Mouse (Mus musculus) intestine, embryonic 14.5 days (tissue): ENCODE results near the gene Arhgap44. TPM values are rescaled to one million over a fixed set of nuclear protein-coding genes. Genes with fewer than 3 reads are reported as not detected.

Experiments
- ATAC-seq: fragments of 200-750 bp; cut with Nextera tagmentation; replicated peaks from 2 replicates; pipeline ENCODE4 v1.8.0; 2017; ENCODE audit warnings: low read depth, moderate number of reproducible peaks, moderate TSS enrichment, moderate library complexity; ENCODE audit not compliant: low FRiP score, low TSS enrichment
- DNase-seq: peaks from one replicate; pipeline ENCODE4 v3.0.0-alpha.2; 2018; ENCODE audit warnings: low spot score
- H3K27ac ChIP-seq: fragments of 300-500 bp; sonication (generic); 2 replicates; pipeline ENCODE4 v1.5.1; 2014; ENCODE audit warnings: low read depth, mild to moderate bottlenecking, control low read depth
- H3K27me3 ChIP-seq: fragments of 300-500 bp; sonication (generic); replicated peaks from 2 replicates; pipeline ENCODE4 v1.6.1; 2014; ENCODE audit warnings: low read length, control low read depth; ENCODE audit not compliant: control insufficient read depth, insufficient read depth
- H3K36me3 ChIP-seq: fragments of 300-500 bp; sonication (generic); 2 replicates; pipeline ENCODE4 v1.6.1; 2014; ENCODE audit warnings: low read length, control low read depth; ENCODE audit not compliant: control insufficient read depth, insufficient read depth
- H3K4me1 ChIP-seq: fragments of 300-500 bp; sonication (generic); replicated peaks from 2 replicates; pipeline ENCODE4 v1.6.1; 2014; ENCODE audit warnings: low read length, control low read depth, mixed read lengths; ENCODE audit not compliant: control insufficient read depth, insufficient read depth
- H3K4me2 ChIP-seq: fragments of 300-500 bp; sonication (generic); 2 replicates; pipeline ENCODE4 v1.6.1; 2014; ENCODE audit warnings: low read length
- H3K4me3 ChIP-seq: fragments of 300-500 bp; sonication (generic); 2 replicates; pipeline ENCODE4 v1.5.1; 2014; ENCODE audit warnings: low read depth, low read length, control low read depth, mixed read lengths
- H3K9ac ChIP-seq: fragments of 300-500 bp; sonication (generic); 2 replicates; pipeline ENCODE4 v1.6.1; 2014; ENCODE audit warnings: mild to moderate bottlenecking, low read length
- H3K9me3 ChIP-seq: fragments of 300-500 bp; sonication (generic); 2 replicates; pipeline ENCODE4 v1.6.1; 2016; ENCODE audit warnings: low read length, control low read depth; ENCODE audit not compliant: control insufficient read depth
- WGBS: fragments of 180-500 bp; shearing (Covaris S2); extraction: QIAGEN DNeasy Blood & Tissue Kit; methylation state at CpG from one replicate; pipeline ENCODE4 v1.1.7; 2014; 5-methylcytosine and 5-hydroxymethylcytosine counted together
- polyA plus RNA-seq: library from polyadenylated mRNA; unstranded; fragments of >200 nt; fragmentation: Nextera tagmentation; extraction: Ambion mirVana; gene quantifications from 2 replicates; pipeline ENCODE4 v1.2.1, GENCODE M21; 2014

Arhgap44 gene
- polyA plus RNA-seq, 1 experiment from 2014 or later, result 6.2 TPM

DNA sequence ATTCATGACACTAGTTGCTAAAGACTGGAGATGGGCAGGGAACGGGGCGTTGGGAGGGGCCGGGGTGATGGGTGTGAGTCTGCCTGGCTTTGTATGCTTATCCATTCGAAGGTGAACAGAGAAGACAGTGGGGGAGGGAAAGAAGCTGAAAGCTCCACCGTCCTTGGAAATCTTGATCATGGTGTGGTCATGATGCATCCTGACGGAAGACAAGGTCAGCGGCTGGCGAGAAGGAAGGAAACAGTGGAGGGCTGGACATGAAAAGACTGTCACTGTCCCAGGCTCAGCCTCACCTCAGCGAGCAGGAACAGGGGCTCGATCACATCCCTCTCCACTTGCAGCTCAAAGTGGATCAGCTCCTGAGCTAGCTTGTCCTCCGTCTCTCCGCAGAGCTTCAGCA is 103.2 kb downstream of the Arhgap44 start:
- no peaks in the 10 kb centered on the region for H3K27me3 ChIP-seq
- DNase-seq (no peak), ATAC-seq (no peak)
- no peak overlapping the region for H3K27ac ChIP-seq
- H3K4me2 ChIP-seq, result no peak overlapping the region
- no peak overlapping the region for H3K4me3 ChIP-seq
- no peaks in the 10 kb centered on the region for H3K36me3 ChIP-seq
- H3K4me1 ChIP-seq, result no peaks in the 10 kb centered on the region
- no peak overlapping the region for H3K9ac ChIP-seq
- 86% methylated on average over 10 of the region's 12 CpGs for WGBS
- no peaks in the 10 kb centered on the region for H3K9me3 ChIP-seq

- H3K4me3 ChIP-seq, result no peak overlapping the region
- no peaks in the 10 kb centered on the region for H3K36me3 ChIP-seq
- no peak overlapping the region for H3K4me2 ChIP-seq
- DNase-seq (peak; percentile 18), ATAC-seq (no peak)
- H3K9ac ChIP-seq, result no peak overlapping the region
- H3K27ac ChIP-seq, result no peak overlapping the region
- H3K27me3 ChIP-seq, result no peaks in the 10 kb centered on the region
- no peaks in the 10 kb centered on the region for H3K4me1 ChIP-seq
- 76% methylated on average over 7 of the region's 7 CpGs for WGBS
- no peaks in the 10 kb centered on the region for H3K9me3 ChIP-seq
These were observed 104.4 kb downstream of the Arhgap44 start for GRCm38 (mm10) chr11:65058224-65058908.

DNA sequence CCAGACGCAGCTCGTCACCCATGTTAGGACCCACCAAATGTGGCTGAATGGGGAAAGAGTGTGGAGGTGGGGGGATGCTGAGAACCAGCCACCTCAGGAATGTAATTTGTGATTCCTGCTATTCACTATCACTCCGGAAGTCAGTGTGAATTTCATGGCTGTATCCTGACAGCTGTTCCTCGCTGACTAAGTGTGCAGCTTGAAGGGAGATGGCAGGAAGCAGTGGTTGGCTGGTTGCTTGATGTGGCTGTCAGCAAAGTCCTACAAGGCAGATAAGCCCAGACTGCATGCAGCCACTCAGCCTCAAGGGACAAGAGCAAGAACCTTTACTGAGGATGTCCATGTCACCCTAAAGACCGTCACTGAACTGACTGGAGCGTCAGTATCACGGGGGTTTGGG is 107.2 kb downstream of the Arhgap44 start:
- H3K27me3 ChIP-seq, result no peaks in the 10 kb centered on the region
- ATAC-seq (no peak), DNase-seq (no peak)
- no peaks in the 10 kb centered on the region for H3K4me1 ChIP-seq
- H3K9me3 ChIP-seq, result no peaks in the 10 kb centered on the region
- WGBS, result 78% methylated on average over 7 of the region's 7 CpGs
- H3K4me3 ChIP-seq, result no peak overlapping the region
- no peak overlapping the region for H3K27ac ChIP-seq
- no peak overlapping the region for H3K4me2 ChIP-seq
- H3K36me3 ChIP-seq, result no peaks in the 10 kb centered on the region
- H3K9ac ChIP-seq, result no peak overlapping the region

GRCm38 (mm10) chr11:65054216-65054615 is 108.5 kb downstream of the Arhgap44 start:
- Histone ChIP-seq H3K9ac (no peak overlapping the region), H3K27ac (no peak overlapping the region), H3K27me3 (no peaks in the 10 kb centered on the region), H3K36me3 (no peaks in the 10 kb centered on the region), H3K9me3 (no peaks in the 10 kb centered on the region), H3K4me3 (no peak overlapping the region), H3K4me1 (no peaks in the 10 kb centered on the region), H3K4me2 (no peak overlapping the region)
- no peak for DNase-seq
- ATAC-seq, result no peak
- WGBS, result 76% methylated on average over 5 of the region's 5 CpGs

DNA sequence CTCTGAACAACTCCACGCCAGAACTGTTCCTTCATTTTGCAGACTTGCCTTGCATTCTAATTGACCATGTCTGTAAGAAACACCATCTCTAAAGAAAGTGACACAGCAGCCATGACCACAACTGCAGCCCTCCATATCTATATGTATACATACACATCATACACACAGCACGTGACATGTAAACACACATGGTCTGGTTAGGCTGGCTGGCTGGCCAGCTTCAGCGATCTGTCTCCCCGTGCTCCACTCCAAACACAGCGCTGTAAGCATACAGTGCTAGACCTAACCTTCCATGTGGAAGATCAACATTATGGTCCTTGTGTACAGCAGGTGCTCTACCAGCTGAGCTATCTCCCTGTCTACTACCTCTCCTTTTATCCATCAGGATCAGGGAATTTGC is 111.9 kb downstream of the Arhgap44 start:
- H3K9me3 ChIP-seq, result no peaks in the 10 kb centered on the region
- H3K36me3 ChIP-seq, result no peaks in the 10 kb centered on the region
- H3K4me2 ChIP-seq, result no peak overlapping the region
- no peak for DNase-seq
- ATAC-seq, result no peak
- H3K27ac ChIP-seq, result no peak overlapping the region
- H3K4me3 ChIP-seq, result no peak overlapping the region
- H3K27me3 ChIP-seq, result no peaks in the 10 kb centered on the region
- WGBS, result 59% methylated on average over 5 of the region's 5 CpGs
- H3K9ac ChIP-seq, result no peak overlapping the region
- no peaks in the 10 kb centered on the region for H3K4me1 ChIP-seq

DNA sequence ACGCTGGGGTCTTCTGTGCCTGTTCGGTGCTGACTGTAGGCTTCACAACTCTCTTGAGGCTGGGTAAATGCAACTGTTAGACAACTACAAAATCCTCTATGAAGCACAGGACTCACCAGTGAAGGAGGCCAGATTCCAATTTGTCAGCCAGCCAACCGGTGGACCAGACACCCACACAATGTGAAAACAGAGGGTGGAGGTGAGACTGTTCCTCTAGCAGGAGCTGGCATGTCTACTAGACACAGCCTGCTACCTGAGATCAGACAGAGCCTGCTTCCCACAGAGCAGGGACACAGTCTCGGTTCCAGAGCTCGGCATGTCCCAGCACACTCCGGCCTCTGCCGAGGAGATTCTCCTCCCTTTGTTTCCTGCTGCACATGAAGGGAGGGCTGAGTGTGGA is 113.7 kb downstream of the Arhgap44 start:
- 79% methylated on average over 7 of the region's 7 CpGs for WGBS
- ATAC-seq, result no peak

GRCm38 (mm10) chr11:65040556-65040955 is 122.2 kb downstream of the Arhgap44 start:
- H3K27ac ChIP-seq, result no peak overlapping the region
- ATAC-seq (no peak), DNase-seq (no peak)
- H3K9me3 ChIP-seq, result no peaks in the 10 kb centered on the region
- no peaks in the 10 kb centered on the region for H3K27me3 ChIP-seq
- WGBS, result 76% methylated on average over 6 of the region's 6 CpGs
- H3K9ac ChIP-seq, result no peak overlapping the region
- H3K36me3 ChIP-seq, result no peaks in the 10 kb centered on the region
- no peak overlapping the region for H3K4me2 ChIP-seq
- H3K4me1 ChIP-seq, result peaks cover 3% of the 10 kb centered on the region; the same call in 1 of the 2 replicates
- no peak overlapping the region for H3K4me3 ChIP-seq

More for the DNA sequence above, 113.7 kb downstream of the Arhgap44 start:
- no peaks in the 10 kb centered on the region for H3K27me3 ChIP-seq
- H3K4me1 ChIP-seq, result no peaks in the 10 kb centered on the region
- H3K9ac ChIP-seq, result no peak overlapping the region
- H3K27ac ChIP-seq, result no peak overlapping the region
- no peak overlapping the region for H3K4me3 ChIP-seq
- no peak overlapping the region for H3K4me2 ChIP-seq
- H3K9me3 ChIP-seq, result no peaks in the 10 kb centered on the region
- H3K36me3 ChIP-seq, result no peaks in the 10 kb centered on the region
- DNase-seq, result no peak

DNA sequence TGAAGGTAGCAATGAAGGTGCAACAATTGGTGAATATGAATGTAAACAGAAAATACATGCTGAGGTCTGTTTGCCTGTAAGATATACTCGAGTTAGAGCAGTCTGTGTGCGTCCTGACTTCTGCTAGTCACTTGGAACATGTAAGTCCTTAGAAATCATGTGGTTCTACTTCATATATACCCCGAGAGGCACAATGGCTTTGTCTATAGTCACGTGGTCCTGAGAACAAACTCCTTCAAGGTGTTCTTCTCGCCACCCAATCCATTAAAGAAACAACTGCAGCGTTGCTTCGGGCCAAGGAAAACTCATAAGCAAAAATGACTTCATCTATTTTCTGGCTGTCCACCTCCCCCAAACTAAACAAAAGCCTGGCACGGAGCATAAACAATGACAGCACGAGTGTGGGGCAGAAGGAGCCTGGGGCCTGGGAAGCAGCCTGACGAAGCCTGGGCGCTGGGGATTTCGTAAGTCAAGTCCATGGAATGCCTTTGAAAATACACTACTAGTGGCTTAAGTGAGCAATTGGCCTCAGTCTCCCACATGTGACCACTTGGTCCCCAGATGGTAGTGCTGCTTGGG is 123.2 kb downstream of the Arhgap44 start:
- Histone ChIP-seq H3K9me3 (no peaks in the 10 kb centered on the region), H3K27me3 (no peaks in the 10 kb centered on the region), H3K4me2 (no peak overlapping the region), H3K4me3 (no peak overlapping the region), H3K4me1 (peaks cover 3% of the 10 kb centered on the region; the same call in 1 of the 2 replicates), H3K36me3 (no peaks in the 10 kb centered on the region; the same call in 1 of the 2 replicates), H3K27ac (no peak overlapping the region), H3K9ac (no peak overlapping the region)
- no peak for ATAC-seq
- peak; percentile 52 for DNase-seq
- WGBS, result 45% methylated on average over 12 of the region's 12 CpGs

DNA sequence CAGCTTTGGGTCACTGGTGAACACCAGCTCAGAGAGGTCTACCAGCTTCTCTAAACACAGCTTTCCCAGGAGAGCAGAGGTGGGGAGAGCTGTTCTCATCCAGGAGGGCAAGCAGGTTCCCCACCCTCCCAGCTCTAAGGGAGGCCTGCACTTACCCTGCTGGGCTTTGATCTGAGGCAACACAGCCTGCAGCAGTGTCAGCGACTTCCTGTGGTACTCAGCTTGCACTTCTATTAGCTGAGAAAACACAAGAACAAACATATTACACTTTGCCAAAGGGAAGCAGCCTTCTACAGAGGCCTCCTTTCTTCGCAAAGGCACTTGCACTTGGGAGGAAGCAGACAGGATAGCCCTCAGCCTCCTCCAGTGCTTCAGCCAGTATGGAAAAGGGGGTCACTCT is 123.8 kb downstream of the Arhgap44 start:
- H3K4me1 ChIP-seq, result peaks cover 3% of the 10 kb centered on the region; the same call in 1 of the 2 replicates
- no peak overlapping the region for H3K4me3 ChIP-seq
- no peaks in the 10 kb centered on the region for H3K9me3 ChIP-seq
- no peak overlapping the region for H3K9ac ChIP-seq
- no peaks in the 10 kb centered on the region for H3K27me3 ChIP-seq
- H3K36me3 ChIP-seq, result no peaks in the 10 kb centered on the region; the same call in 1 of the 2 replicates
- DNase-seq (no peak), ATAC-seq (no peak)
- no peak overlapping the region for H3K4me2 ChIP-seq
- WGBS, result 40% methylated on average over 2 of the region's 2 CpGs
- H3K27ac ChIP-seq, result no peak overlapping the region
